31 mouse cellular contexts compared by ENCODE assay signal in genomic region chr1:75223532-75223931, GRCm38 (mm10). TPM values are rescaled to one million over a fixed set of nuclear protein-coding genes. Genes with fewer than 3 reads are reported as not detected.
A peak's percentile ranks its signal among the peaks of the same experiment; 100 is the strongest.
DNase-seq lines count a peak whose midpoint lies in the region; ATAC-seq and TF ChIP-seq lines count a peak whose summit lies in the region.
"Had no signal": no experiment of that assay in that cellular context is flagged by ENCODE, and none has a peak within 500 bp of the region (broad histone marks: within the 10 kb centered on the region; RNA-seq: fewer than 3 reads in every experiment).

No protein-coding gene starts in this region.

- peaks cover 10% of the 10 kb centered on the region for H3K4me1 ChIP-seq in heart, embryonic 16.5 days (ENCODE audit: control insufficient read depth, insufficient read depth, low read length)
- peaks cover 15 to 34% of the 10 kb centered on the region in 2 experiments for H3K4me1 ChIP-seq in CH12.LX (ENCODE audit: control insufficient read depth in 1 of 2, insufficient read depth in 2 of 2)

- no peak for TF ChIP-seq RAD21 in CH12.LX (IDR thresholded peaks at IDR 0.05; ENCODE audit: low read depth, low read length)

- H3K36me3 ChIP-seq in heart, embryonic 16.5 days (ENCODE audit: control insufficient read depth, insufficient read depth) = no peaks in the 10 kb centered on the region
- no peaks in the 10 kb centered on the region for H3K36me3 ChIP-seq in CH12.LX (replicated peaks in 1 of 2; ENCODE audit: control insufficient read depth in 1 of 2, insufficient read depth in 1 of 2, low read length in 1 of 2)
- H3K36me3 ChIP-seq: embryonic facial prominence, embryonic 13.5 days; forebrain, embryonic 12.5 days; hindbrain, embryonic 12.5 days; kidney, embryonic 15.5 days; limb, embryonic 12.5 days; neural tube, embryonic 12.5 days; stomach, embryonic 15.5 days had no signal

- in situ Hi-C loops in CH12.LX (cut with MboI; ENCODE audit: low pct_ligation_motif_present, low pct_unique_long_range_greater_than_20kb, low sequenced_read_pairs) = no loop called here

- 0 out of 2 replicates have a peak overlapping the region, but pooled peaks have one; percentile 3 for H3K27ac ChIP-seq in heart, embryonic 16.5 days (ENCODE audit: low read length)
- H3K27ac ChIP-seq in CH12.LX (ENCODE audit: insufficient read depth, low read depth) = no peak overlapping the region
- H3K27ac ChIP-seq: embryonic facial prominence, embryonic 13.5 days; forebrain, embryonic 12.5 days; hindbrain, embryonic 12.5 days; kidney, embryonic 15.5 days; limb, embryonic 12.5 days; neural tube, embryonic 12.5 days; stomach, embryonic 15.5 days had no signal

- no peak; the same call in 1 of the 2 replicates for TF ChIP-seq POLR2A in CH12.LX (IDR thresholded peaks at IDR 0.05; ENCODE audit: low read depth, low read length)

- dilution Hi-C loops in CH12.LX (cut with MboI; ENCODE audit: extremely low pct_ligation_motif_present, extremely low pct_unique_long_range_greater_than_20kb, low sequenced_read_pairs) = no loop called here

- no peak for TF ChIP-seq CTCF in CH12.LX (conservative IDR thresholded peaks at IDR 0.05 in 1 of 2, IDR thresholded peaks at IDR 0.05 in 1 of 2; ENCODE audit: low read depth in 2 of 2, low read length in 2 of 2)

- peak; percentile 69 for TF ChIP-seq EP300 in CH12.LX (IDR thresholded peaks at IDR 0.05; ENCODE audit: low read length)

- no peak overlapping the region for H3K4me2 ChIP-seq in heart, embryonic 16.5 days (ENCODE audit: low read depth, low read length)
- H3K4me2 ChIP-seq in CH12.LX (ENCODE audit: insufficient read depth, low read depth, poor library complexity, severe bottlenecking) = peak overlapping the region; percentile 55
- H3K4me2 ChIP-seq: embryonic facial prominence, embryonic 13.5 days; forebrain, embryonic 12.5 days; heart, embryonic 11.5 days; hindbrain, embryonic 12.5 days; kidney, embryonic 15.5 days; limb, embryonic 12.5 days; liver, embryonic 11.5 days; neural tube, embryonic 12.5 days; stomach, embryonic 15.5 days had no signal

- no peak overlapping the region for H3K4me3 ChIP-seq in heart, embryonic 16.5 days (ENCODE audit: low read length)
- H3K4me3 ChIP-seq in CH12.LX (replicated peaks in 1 of 3; ENCODE audit: low read depth in 2 of 3, low read length in 2 of 3, poor library complexity in 1 of 3) = no peak overlapping the region
- H3K4me3 ChIP-seq: embryonic facial prominence, embryonic 13.5 days; erythroblast, embryonic 14.5 days; forebrain, embryonic 12.5 days; hindbrain, embryonic 12.5 days; kidney, embryonic 15.5 days; limb, embryonic 12.5 days; neural tube, embryonic 12.5 days; stomach, embryonic 15.5 days had no signal

- peaks cover 4% of the 10 kb centered on the region for H3K79me2 ChIP-seq in CH12.LX (replicated peaks; ENCODE audit: control insufficient read depth, extremely low read depth, insufficient read depth, poor library complexity, severe bottlenecking)

- DNase-seq in heart, adult 11 months = no peak
- peak; percentile 47 for DNase-seq in CH12.LX (ENCODE audit: extremely low read depth)
- peak; percentile 44 to 46 for DNase-seq in thymus, postnatal 36 days
- DNase-seq in ovary, adult 18-20 months (ENCODE audit: low spot score) = no peak
- no peak for DNase-seq in heart, postnatal 4 days
- DNase-seq: adrenal gland, adult 2 months; cerebellum, adult 11 months; cerebellum, postnatal 10 days; heart, postnatal 10 days; kidney, postnatal 36 days; liver, postnatal 0 days; midbrain, embryonic 14.5 days had no signal

- no peaks in the 10 kb centered on the region for H3K9me3 ChIP-seq in heart, embryonic 16.5 days (replicated peaks; ENCODE audit: control insufficient read depth, low read length)
- peaks cover 2% of the 10 kb centered on the region for H3K9me3 ChIP-seq in CH12.LX (replicated peaks; ENCODE audit: low read length)
- H3K9me3 ChIP-seq: embryonic facial prominence, embryonic 13.5 days; forebrain, embryonic 12.5 days; hindbrain, embryonic 12.5 days; kidney, embryonic 15.5 days; limb, embryonic 12.5 days; neural tube, embryonic 12.5 days; stomach, embryonic 15.5 days had no signal

- no peak for ATAC-seq in heart, embryonic 16.5 days (replicated peaks; ENCODE audit: extremely low read depth, insufficient read depth, low FRiP score)
- peak; percentile 20; the same call in 1 of the 2 replicates for ATAC-seq in megakaryocyte, adult 5-6 weeks (ENCODE audit: poor library complexity, severe bottlenecking)
- no peak for ATAC-seq in activated CD4-positive, CD25-positive, alpha-beta regulatory T cell, adult 4 months
- ATAC-seq: intestine, postnatal 0 days; liver, postnatal 0 days; lung, postnatal 0 days had no signal

- 42% methylated on average over 6 of the region's 6 CpGs for WGBS in heart, embryonic 16.5 days

- H3K27me3 ChIP-seq in heart, embryonic 16.5 days (ENCODE audit: control insufficient read depth, insufficient read depth, low read length) = peaks cover 7% of the 10 kb centered on the region; the same call in 1 of the 2 replicates
- H3K27me3 ChIP-seq in CH12.LX (replicated peaks) = peaks cover 4% of the 10 kb centered on the region

- H3K9ac ChIP-seq in heart, embryonic 16.5 days (ENCODE audit: low read length) = no peak overlapping the region
- H3K9ac ChIP-seq in CH12.LX (ENCODE audit: insufficient read depth, low read depth) = peak overlapping the region; percentile 75
- H3K9ac ChIP-seq: embryonic facial prominence, embryonic 13.5 days; forebrain, embryonic 12.5 days; hindbrain, embryonic 12.5 days; kidney, embryonic 15.5 days; limb, embryonic 12.5 days; liver, postnatal 0 days; neural tube, embryonic 12.5 days; stomach, embryonic 15.5 days had no signal

TF ChIP-seq in CH12.LX, 34 proteins besides CTCF, POLR2A, EP300 and RAD21:
- TF ChIP-seq MEF2A (IDR thresholded peaks at IDR 0.05; ENCODE audit: borderline replicate concordance, low read depth, low read length) = 0 out of 2 replicates have a peak, but pooled peaks have one; percentile 21
- TF ChIP-seq NELFE (IDR thresholded peaks at IDR 0.05; ENCODE audit: low read depth, low read length) = no peak
- no peak for TF ChIP-seq PAX5 (IDR thresholded peaks at IDR 0.05; ENCODE audit: low read length)
- no peak for TF ChIP-seq GABPA (IDR thresholded peaks at IDR 0.05; ENCODE audit: insufficient replicate concordance, low read depth, low read length)
- TF ChIP-seq TCF12 (IDR thresholded peaks at IDR 0.05; ENCODE audit: low read depth, low read length) = no peak
- no peak for TF ChIP-seq MAX (IDR thresholded peaks at IDR 0.05; ENCODE audit: low read length)
- peak; percentile 84 for TF ChIP-seq IRF4 (IDR thresholded peaks at IDR 0.05; ENCODE audit: low read depth, low read length)
- no peak for TF ChIP-seq USF1 (IDR thresholded peaks at IDR 0.05; ENCODE audit: low read depth, low read length)
- TF ChIP-seq ZMIZ1 (IDR thresholded peaks at IDR 0.05; ENCODE audit: low read depth, low read length) = no peak
- TF ChIP-seq CHD2 (IDR thresholded peaks at IDR 0.05; ENCODE audit: low read length) = no peak

RNA-seq across cellular contexts. Expression of gene Tuba4a, which starts 3.9 kb away (rescaled TPM):
- polyA plus RNA-seq in heart, embryonic 16.5 days (2015; fragmentation: Nextera tagmentation; extraction: Ambion mirVana) = 63.3 and 81.2 TPM in 2 replicates
- 180 and 259 TPM in 2 replicates for total RNA-seq in CH12.LX (2012; rRNA removed)
- 168 and 192 TPM in 2 replicates for total RNA-seq in CH12.LX (2014; rRNA removed)
- polyA plus RNA-seq in CH12.LX (2012; ENCODE audit: insufficient read length, low read depth) = 259 and 294 TPM in 2 replicates
- total RNA-seq in megakaryocyte, adult 5-6 weeks (2015) = 373 and 391 TPM in 2 replicates
- total RNA-seq in megakaryocyte, adult 5-6 weeks (2017) = 160 and 168 TPM in 2 replicates
- polyA plus RNA-seq in activated CD4-positive, CD25-positive, alpha-beta regulatory T cell, adult 4 months (2017; shearing (Covaris generic)) = 100 to 1,000 TPM; 120 to 135 TPM
- 100 to 1,000 TPM; 371 to 462 TPM for total RNA-seq in heart, postnatal 4 days (2021)

RNA-seq across cellular contexts. Expression of gene A630095N17Rik, which starts 8.4 kb away (rescaled TPM):
- 0.24 TPM in 1 of 2 replicates, not detected in the other for polyA plus RNA-seq in heart, embryonic 16.5 days (2015; fragmentation: Nextera tagmentation; extraction: Ambion mirVana)
- total RNA-seq in CH12.LX (2012; rRNA removed) (0.30 TPM in 1 of 2 replicates, not detected in the other), CH12.LX (2014; rRNA removed) (0.74 and 1.4 TPM in 2 replicates)
- 0.74 and 0.78 TPM in 2 replicates for polyA plus RNA-seq in CH12.LX (2012; ENCODE audit: insufficient read length, low read depth)
- total RNA-seq in megakaryocyte, adult 5-6 weeks (2015) = not detected in 2 replicates
- not detected in 2 replicates for total RNA-seq in megakaryocyte, adult 5-6 weeks (2017)
- polyA plus RNA-seq in activated CD4-positive, CD25-positive, alpha-beta regulatory T cell, adult 4 months (2017; shearing (Covaris generic)) = not detected
- total RNA-seq in heart, postnatal 4 days (2021) = not detected
- total RNA-seq: adrenal gland, adult 2 months; adrenal gland, postnatal 4 days; gastrocnemius, postnatal 4 days; heart, postnatal 10 days; layer of hippocampus, adult 8-10 months; left cerebral cortex, postnatal 14 days had no signal
- polyA plus RNA-seq: adrenal gland, adult 2 months; embryonic facial prominence, embryonic 13.5 days; erythroblast, embryonic 14.5 days; forebrain, embryonic 12.5 days; heart, embryonic 11.5 days; hindbrain, embryonic 12.5 days; intestine, postnatal 0 days; kidney, embryonic 15.5 days; limb, embryonic 12.5 days; liver, embryonic 11.5 days; liver, postnatal 0 days; lung, postnatal 0 days; midbrain, embryonic 14.5 days; neural tube, embryonic 12.5 days; stomach, embryonic 15.5 days had no signal

RNA-seq across cellular contexts. Expression of gene Dnajb2, which starts 12.7 kb away (rescaled TPM):
- polyA plus RNA-seq in heart, embryonic 16.5 days (2015; fragmentation: Nextera tagmentation; extraction: Ambion mirVana) = 45.6 and 46.0 TPM in 2 replicates
- total RNA-seq in CH12.LX (2012; rRNA removed) (13.8 and 14.7 TPM in 2 replicates), CH12.LX (2014; rRNA removed) (4.6 and 6.8 TPM in 2 replicates)
- 15.2 and 15.3 TPM in 2 replicates for polyA plus RNA-seq in CH12.LX (2012; ENCODE audit: insufficient read length, low read depth)
- total RNA-seq in megakaryocyte, adult 5-6 weeks (2015) = 1.9 and 2.6 TPM in 2 replicates
- 5.9 and 7.3 TPM in 2 replicates for total RNA-seq in megakaryocyte, adult 5-6 weeks (2017)
- 1 to 10 TPM; 5.9 to 7.1 TPM for polyA plus RNA-seq in activated CD4-positive, CD25-positive, alpha-beta regulatory T cell, adult 4 months (2017; shearing (Covaris generic))
- total RNA-seq in heart, postnatal 4 days (2021) = 10 to 100 TPM; 46.4 to 49.2 TPM

RNA-seq across cellular contexts. Expression of gene Stk16, which starts 12.9 kb away (rescaled TPM):
- 96.5 and 102 TPM in 2 replicates for polyA plus RNA-seq in heart, embryonic 16.5 days (2015; fragmentation: Nextera tagmentation; extraction: Ambion mirVana)
- total RNA-seq in CH12.LX (2012; rRNA removed) (48.6 and 64.1 TPM in 2 replicates), CH12.LX (2014; rRNA removed) (58.2 and 60.6 TPM in 2 replicates)
- polyA plus RNA-seq in CH12.LX (2012; ENCODE audit: insufficient read length, low read depth) = 61.4 and 67.3 TPM in 2 replicates
- total RNA-seq in megakaryocyte, adult 5-6 weeks (2015) = 99.9 and 101 TPM in 2 replicates
- total RNA-seq in megakaryocyte, adult 5-6 weeks (2017) = 71.1 and 84.6 TPM in 2 replicates
- 10 to 100 TPM; 45.7 to 65.1 TPM for polyA plus RNA-seq in activated CD4-positive, CD25-positive, alpha-beta regulatory T cell, adult 4 months (2017; shearing (Covaris generic))
- 10 to 100 TPM; 65.6 to 67.0 TPM for total RNA-seq in heart, postnatal 4 days (2021)

RNA-seq across cellular contexts. Expression of gene Glb1l, which starts 12.9 kb away (rescaled TPM):
- 7.7 and 8.8 TPM in 2 replicates for polyA plus RNA-seq in heart, embryonic 16.5 days (2015; fragmentation: Nextera tagmentation; extraction: Ambion mirVana)
- total RNA-seq in CH12.LX (2012; rRNA removed) (3.6 and 4.6 TPM in 2 replicates), CH12.LX (2014; rRNA removed) (2.4 and 5.0 TPM in 2 replicates)
- polyA plus RNA-seq in CH12.LX (2012; ENCODE audit: insufficient read length, low read depth) = 10.0 and 10.8 TPM in 2 replicates
- 7.5 and 8.2 TPM in 2 replicates for total RNA-seq in megakaryocyte, adult 5-6 weeks (2015)
- total RNA-seq in megakaryocyte, adult 5-6 weeks (2017) = 6.7 and 12.2 TPM in 2 replicates
- polyA plus RNA-seq in activated CD4-positive, CD25-positive, alpha-beta regulatory T cell, adult 4 months (2017; shearing (Covaris generic)) = 10 to 100 TPM; 12.0 to 12.4 TPM
- 10 to 100 TPM; 10.7 to 12.7 TPM for total RNA-seq in heart, postnatal 4 days (2021)

Comparison
In these comparisons a context has a peak if more than half of its experiments do, and no peak if none do; other contexts are left out.
1. DNase-seq: peak in CH12.LX (single experiment) and thymus, postnatal 36 days (2 of 2); none in heart, adult 11 months (single experiment), ovary, adult 18-20 months (single experiment) and heart, postnatal 4 days (single experiment).